Mouse (Mus musculus) effector memory CD4-positive, alpha-beta T cell, adult 7 months (primary cell): ENCODE data around the gene Olfm1. TPM values are rescaled to one million over a fixed set of nuclear protein-coding genes. Genes with fewer than 3 reads are reported as not detected.

Experiments used
- polyA plus RNA-seq: library from polyadenylated mRNA; unstranded; fragments of 100-300 nt; shearing (Covaris generic); gene quantifications from one replicate; pipeline ENCODE4 v1.2.1, GENCODE M21; 2017

Gene Olfm1
- not detected for polyA plus RNA-seq

GRCm38 (mm10) chr2:28192821-28193689 lies at the start of gene Olfm1:
TSS of gene Olfm1 (plus strand) at chr2:28192992.

Other genes starting within 250 kb of the Olfm1 start
- not detected for gene Fcnb, start 108.1 kb upstream of the Olfm1 start, polyA plus RNA-seq